Mouse (Mus musculus) lung, postnatal 0 days (tissue): ENCODE measurements at regions not wholly inside any gene's neighbourhood (a gene's known extent, or its start where the extent isn't known, plus 50 kb on each side); places are given as distances from the start of the nearest gene placed in this dataset.

Experiments
- CTCF ChIP-seq: IDR thresholded peaks from 2 replicates; pipeline ENCODE4 v1.5.1; 2016; ENCODE audit warnings: antibody characterized with exemption, mild to moderate bottlenecking
- EP300 ChIP-seq: IDR thresholded peaks from 2 replicates; pipeline ENCODE4 v1.6.1; 2016; ENCODE audit warnings: antibody characterized with exemption, mild to moderate bottlenecking, control low read depth

GRCm38 (mm10) chr16:31568316-31568715 is 94.9 kb upstream of the Dlg1 start:
- no peak for TF ChIP-seq CTCF
- TF ChIP-seq EP300 = no peak
